Mouse (Mus musculus) large intestine, adult 2 months (tissue): ENCODE results near the gene Slc9b1. TPM values are rescaled to one million over a fixed set of nuclear protein-coding genes. Genes with fewer than 3 reads are reported as not detected.
A peak's percentile ranks its signal among the peaks of the same experiment; 100 is the strongest.

Experiments used
- DNase-seq: peaks from one replicate; pipeline ENCODE4 v3.0.0-alpha.2; 2012; ENCODE audit warnings: low read depth, low spot score
- WGBS: fragments of 180-500 bp; shearing (Covaris S2); methylation state at CpG from one replicate; pipeline ENCODE4 v1.1.7; 2018; 5-methylcytosine and 5-hydroxymethylcytosine counted together
- polyA plus RNA-seq: library from polyadenylated mRNA; depleted of rRNA; stranded (reverse); fragments of >200 nt; gene quantifications from 2 replicates; pipeline ENCODE4 v1.2.3, GENCODE M21; 2012; rRNA removed

Slc9b1 gene
- polyA plus RNA-seq, 1 experiment, result 0.10 TPM

- no peak for DNase-seq
- WGBS, result 0% methylated on average over 8 of the region's 8 CpGs
Measured at GRCm38 (mm10) chr3:135423608-135424212, 75.9 kb downstream of the Slc9b1 start, which contains the start of gene Cisd2. TSS of gene Cisd2 (minus strand) at chr3:135423925.

GRCm38 (mm10) chr3:135436901-135437616 is 89.2 kb downstream of the Slc9b1 start:
- DNase-seq, result no peak
- 37% methylated on average over 14 of the region's 14 CpGs for WGBS

GRCm38 (mm10) chr3:135437758-135438495 is 90.1 kb downstream of the Slc9b1 start, which contains the start of gene Ube2d3:
TSS of gene Ube2d3 (plus strand) at chr3:135438149.
- peak; percentile 85 for DNase-seq
- under 1% methylated on average over 56 of the region's 56 CpGs for WGBS

GRCm38 (mm10) chr3:135438531-135438912 is 90.7 kb downstream of the Slc9b1 start:
- under 1% methylated on average over 50 of the region's 50 CpGs for WGBS
- DNase-seq, result no peak

- no peak for DNase-seq
- under 1% methylated on average over 67 of the region's 76 CpGs for WGBS
Measured at GRCm38 (mm10) chr3:135438913-135439531, 91.2 kb downstream of the Slc9b1 start.

GRCm38 (mm10) chr3:135439651-135440050 is 91.8 kb downstream of the Slc9b1 start:
- no peak for DNase-seq
- 1% methylated on average over 15 of the region's 15 CpGs for WGBS

DNA sequence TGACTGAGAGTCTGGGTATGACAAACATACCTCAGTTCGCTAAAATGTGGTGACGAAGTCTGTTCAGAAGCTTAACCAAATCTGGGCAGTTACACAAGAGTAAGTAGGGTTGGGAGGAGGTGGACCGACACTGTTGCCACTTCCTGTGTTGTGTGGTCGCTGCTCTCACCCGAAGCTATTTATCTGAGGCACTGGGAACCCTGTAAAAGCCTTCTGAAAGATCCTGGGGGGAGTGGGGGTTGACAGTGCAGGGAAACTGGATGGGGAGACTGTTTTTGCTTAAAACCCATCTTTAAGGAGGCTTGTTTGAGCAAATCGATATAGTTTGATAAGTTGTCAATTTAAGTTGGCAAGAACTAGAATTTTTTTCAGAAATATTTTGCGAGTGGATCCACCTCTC is 92.4 kb downstream of the Slc9b1 start:
- WGBS, result 2% methylated on average over 7 of the region's 7 CpGs
- DNase-seq, result no peak

DNA sequence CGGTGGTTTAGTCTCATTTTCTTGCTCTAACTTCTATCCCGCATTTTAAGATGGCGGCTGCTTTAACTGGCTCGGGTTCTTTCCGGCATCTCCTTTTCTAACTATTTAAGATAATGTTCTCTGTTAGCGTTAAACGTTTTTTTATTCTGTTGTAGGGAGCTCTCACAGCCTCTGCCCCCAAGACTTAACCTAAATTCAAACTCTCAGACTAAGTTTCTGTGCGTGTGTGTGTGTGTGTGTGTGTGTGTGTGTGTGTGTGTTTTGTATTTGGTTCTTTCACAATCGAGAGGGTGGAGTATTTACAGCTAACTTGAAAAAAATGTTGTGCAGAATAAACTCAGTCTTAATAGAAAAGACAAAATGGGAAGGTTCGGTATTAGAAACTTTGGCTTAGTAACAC is 92.8 kb downstream of the Slc9b1 start:
- WGBS, result 1% methylated on average over 10 of the region's 10 CpGs
- DNase-seq, result no peak

DNA sequence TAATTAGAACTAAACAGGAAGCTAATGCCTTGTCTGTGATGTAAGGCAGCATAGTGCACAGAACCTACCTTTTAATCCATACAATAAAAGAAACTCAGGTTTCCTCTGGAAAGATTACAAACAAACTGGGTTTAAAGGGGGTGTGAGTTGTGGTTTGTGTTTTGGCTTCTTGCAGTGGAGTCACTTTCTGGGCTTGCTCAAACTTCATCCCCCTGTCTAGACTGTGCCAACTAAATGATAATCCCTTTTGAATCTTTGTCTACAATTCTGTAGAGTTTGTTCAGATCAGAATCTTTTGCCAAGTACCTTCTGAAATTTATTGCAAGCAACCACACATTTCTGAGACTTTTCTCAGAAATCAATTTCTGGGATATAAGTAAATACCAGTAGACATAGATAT is 97.1 kb downstream of the Slc9b1 start:
- DNase-seq, result no peak

Other genes starting within 250 kb of the Slc9b1 start
- gene Cenpe, start 135.5 kb upstream of the Slc9b1 start, polyA plus RNA-seq, result 2.8 and 4.2 TPM in 2 replicates
- 0.90 and 0.92 TPM in 2 replicates for gene Bdh2, start 66.8 kb upstream of the Slc9b1 start, polyA plus RNA-seq
- 0.03 and 0.11 TPM in 2 replicates for gene Slc9b2, start 40.3 kb upstream of the Slc9b1 start, polyA plus RNA-seq
- 13.6 and 21.8 TPM in 2 replicates for gene Cisd2, start 75.9 kb downstream of the Slc9b1 start, polyA plus RNA-seq
- gene Ube2d3, start 90.1 kb downstream of the Slc9b1 start, polyA plus RNA-seq, result 174 and 281 TPM in 2 replicates
- 4.8 and 6.1 TPM in 2 replicates for gene Manba, start 137.6 kb downstream of the Slc9b1 start, polyA plus RNA-seq